Mouse (Mus musculus) limb, embryonic 12.5 days (tissue): Measurements from ENCODE around the gene Klk1b22. TPM values are rescaled to one million over a fixed set of nuclear protein-coding genes. Genes with fewer than 3 reads are reported as not detected.
"Not testable (repeated sequence)": the region's sequence is repeated elsewhere in the genome, so short reads cannot be mapped to it uniquely, and the experiment has no call there.

ENCODE experiments used
- ATAC-seq: fragments of 200-750 bp; cut with Nextera tagmentation; 2 replicates; pipeline ENCODE4 v1.8.0; 2017; ENCODE audit warnings: low read depth, moderate TSS enrichment; ENCODE audit not compliant: insufficient number of reproducible peaks, insufficient read depth, low FRiP score, low TSS enrichment
- H3K27ac ChIP-seq: fragments of 300-500 bp; sonication (generic); 2 replicates; pipeline ENCODE4 v1.5.1; 2016; ENCODE audit warnings: mild to moderate bottlenecking, moderate library complexity
- H3K27me3 ChIP-seq: fragments of 300-500 bp; sonication (generic); 2 replicates; pipeline ENCODE4 v1.6.1; 2016; ENCODE audit warnings: mild to moderate bottlenecking, moderate library complexity
- H3K36me3 ChIP-seq: fragments of 300-500 bp; sonication (generic); 2 replicates; pipeline ENCODE4 v1.6.1; 2016; ENCODE audit warnings: mild to moderate bottlenecking, moderate library complexity
- H3K4me1 ChIP-seq: fragments of 300-500 bp; sonication (generic); replicated peaks from 2 replicates; pipeline ENCODE4 v1.6.1; 2016
- H3K4me2 ChIP-seq: fragments of 300-500 bp; sonication (generic); 2 replicates; pipeline ENCODE4 v1.6.1; 2016; ENCODE audit warnings: mild to moderate bottlenecking, moderate library complexity
- H3K4me3 ChIP-seq: fragments of 300-500 bp; sonication (generic); replicated peaks from 2 replicates; pipeline ENCODE4 v1.5.1; 2016; ENCODE audit warnings: mild to moderate bottlenecking
- H3K9ac ChIP-seq: fragments of 300-500 bp; sonication (generic); replicated peaks from 2 replicates; pipeline ENCODE4 v1.6.1; 2016; ENCODE audit warnings: mild to moderate bottlenecking, moderate library complexity
- H3K9me3 ChIP-seq: fragments of 300-500 bp; sonication (generic); 2 replicates; pipeline ENCODE4 v1.6.1; 2016; ENCODE audit warnings: mild to moderate bottlenecking, moderate library complexity
- WGBS: fragments of 180-500 bp; shearing (Covaris S2); methylation state at CpG from one replicate; pipeline ENCODE4 v1.1.7; 2016; 5-methylcytosine and 5-hydroxymethylcytosine counted together
- polyA plus RNA-seq: library from polyadenylated mRNA; unstranded; fragments of >200 nt; fragmentation: Nextera tagmentation; extraction: Ambion mirVana; gene quantifications from 2 replicates; pipeline ENCODE4 v1.2.1, GENCODE M21; 2016

Klk1b22 gene
- polyA plus RNA-seq: not detected in 2 replicates

DNA sequence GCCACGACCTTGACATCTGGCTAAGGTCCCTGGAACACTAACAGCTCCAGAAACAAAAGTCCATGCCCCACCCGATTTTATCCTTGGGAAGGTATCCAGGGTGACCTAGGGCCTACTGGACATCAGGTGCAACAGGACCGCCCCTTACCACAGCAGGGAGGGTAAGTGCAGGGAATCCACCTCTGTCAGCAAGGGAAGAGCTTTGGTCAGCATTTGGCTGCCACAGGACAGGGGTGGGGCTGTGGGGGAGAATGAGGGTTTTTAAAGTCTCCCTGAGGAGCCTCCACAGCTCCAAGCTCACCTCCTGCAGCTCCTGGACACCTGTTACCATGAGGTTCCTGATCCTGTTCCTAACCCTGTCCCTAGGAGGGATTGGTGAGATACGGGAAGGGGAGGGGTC lies at the start of gene Klk1b22:
Klk1b22 (plus strand) TSS at position 301 of the 400 bp plus-strand sequence.
- ATAC-seq: no peak
- WGBS: 65% methylated on average over 4 of the region's 4 CpGs
- no peaks in the 10 kb centered on the region for H3K36me3 ChIP-seq
- no peak within 1 kb of the TSS for H3K27ac ChIP-seq
- H3K4me3 ChIP-seq: no peak within 1 kb of the TSS
- H3K27me3 ChIP-seq: no peaks in the 10 kb centered on the region
- H3K4me1 ChIP-seq: no peaks in the 10 kb centered on the region
- no peak within 1 kb of the TSS for H3K4me2 ChIP-seq
- no peak within 1 kb of the TSS for H3K9ac ChIP-seq
- no peaks in the 10 kb centered on the region for H3K9me3 ChIP-seq

DNA sequence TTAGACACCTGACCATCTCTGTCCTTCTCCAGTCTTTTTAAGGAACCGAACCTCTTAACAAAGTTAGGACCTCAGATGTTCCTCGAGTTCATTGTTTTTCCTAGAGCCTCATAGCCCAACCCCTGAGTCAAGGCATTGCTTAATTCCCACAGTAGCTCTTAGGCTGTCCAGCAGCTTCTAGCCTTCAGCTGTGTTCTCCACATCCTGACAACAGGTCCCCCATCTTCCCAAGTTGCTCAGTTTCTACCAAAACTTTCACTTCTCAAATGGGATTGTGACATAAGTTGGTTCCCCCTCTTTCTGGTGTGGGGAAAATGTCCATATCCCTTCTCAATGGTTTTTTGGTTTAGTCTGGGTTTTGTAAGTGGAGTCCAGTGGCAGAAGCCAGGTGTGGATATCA lies 40.4 kb upstream of the Klk1b22 start:
- H3K27ac ChIP-seq: no peak overlapping the region
- no peak overlapping the region for H3K4me3 ChIP-seq
- H3K9ac ChIP-seq: no peak overlapping the region
- H3K9me3 ChIP-seq: no peaks in the 10 kb centered on the region
- WGBS: 83% methylated on average over 2 of the region's 2 CpGs
- H3K27me3 ChIP-seq: no peaks in the 10 kb centered on the region
- H3K4me2 ChIP-seq: no peak overlapping the region
- no peak for ATAC-seq
- H3K4me1 ChIP-seq: no peaks in the 10 kb centered on the region
- H3K36me3 ChIP-seq: no peaks in the 10 kb centered on the region

DNA sequence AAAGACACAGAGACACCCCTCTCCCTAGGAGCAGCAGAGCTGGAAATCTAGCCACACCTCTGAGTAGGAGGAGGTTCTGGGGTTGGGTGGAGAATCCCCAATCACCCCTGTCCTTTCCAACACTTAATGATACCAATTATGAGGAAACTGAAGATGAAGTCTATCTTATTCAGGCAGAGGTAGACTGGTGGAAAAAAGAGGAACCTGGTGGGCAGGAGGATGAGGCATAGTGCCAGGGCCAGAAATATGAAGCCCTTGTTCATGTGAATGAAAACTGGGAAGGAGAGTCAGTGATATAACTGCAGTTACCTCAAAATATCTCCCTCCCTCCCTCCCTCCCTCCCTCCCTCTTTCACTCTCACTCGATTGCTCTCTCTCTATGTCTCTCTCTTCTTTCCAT lies 34.8 kb upstream of the Klk1b22 start:
- ATAC-seq: no peak
- Histone ChIP-seq H3K4me1 (no peaks in the 10 kb centered on the region), H3K9me3 (no peaks in the 10 kb centered on the region), H3K4me3 (no peak overlapping the region), H3K9ac (no peak overlapping the region), H3K4me2 (no peak overlapping the region), H3K27ac (no peak overlapping the region), H3K27me3 (no peaks in the 10 kb centered on the region), H3K36me3 (no peaks in the 10 kb centered on the region)
- WGBS: 33% methylated on average over 1 of the region's 1 CpGs

DNA sequence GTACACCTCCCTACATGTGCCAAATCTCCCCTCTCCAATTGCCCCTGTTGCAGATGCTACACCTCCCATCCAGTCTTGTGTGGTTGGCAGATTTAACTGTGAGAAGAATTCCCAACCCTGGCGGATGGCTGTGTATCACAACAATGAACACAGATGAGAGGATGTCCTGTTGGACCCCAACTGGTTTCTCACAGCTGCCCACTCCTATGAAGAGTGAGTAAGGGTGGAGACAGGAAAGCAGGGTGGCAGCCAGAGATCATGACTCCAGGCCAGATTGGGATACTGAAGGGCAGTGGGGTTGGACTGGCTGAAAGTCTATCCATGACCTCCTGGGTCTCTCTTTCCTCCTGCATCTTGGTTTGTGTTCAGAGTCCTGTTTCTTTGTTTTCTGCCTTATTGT lies 16.4 kb upstream of the Klk1b22 start:
- Histone ChIP-seq H3K36me3 (no peaks in the 10 kb centered on the region), H3K27me3 (no peaks in the 10 kb centered on the region), H3K4me2 (no peak overlapping the region), H3K9me3 (no peaks in the 10 kb centered on the region), H3K4me3 (no peak overlapping the region), H3K4me1 (no peaks in the 10 kb centered on the region), H3K9ac (no peak overlapping the region), H3K27ac (no peak overlapping the region)
- WGBS: 81% methylated on average over 1 of the region's 1 CpGs
- no peak for ATAC-seq

DNA sequence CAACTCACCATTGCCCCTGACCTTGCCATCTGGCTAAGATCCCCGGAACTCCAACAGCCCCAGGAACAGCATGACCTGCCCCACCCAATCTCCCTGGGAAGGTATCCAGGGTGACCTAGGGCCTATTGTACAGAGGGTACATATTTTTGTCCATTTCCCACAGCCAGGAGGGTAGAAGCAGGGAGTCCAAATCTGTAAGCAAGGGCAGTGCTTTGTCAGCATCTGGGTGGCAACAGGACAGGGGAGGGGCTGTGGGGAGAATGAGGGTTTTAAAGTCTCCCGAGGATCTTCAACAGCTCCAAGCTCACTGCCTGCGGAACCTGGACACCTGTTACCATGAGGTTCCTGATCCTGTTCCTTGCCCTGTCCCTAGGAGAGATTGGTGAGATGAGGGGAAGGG lies 10.4 kb upstream of the Klk1b22 start, which contains the start of gene Klk1b21:
Klk1b21 (plus strand) TSS at position 301 of the 400 bp plus-strand sequence.
- H3K4me3 ChIP-seq, H3K9me3 ChIP-seq, H3K9ac ChIP-seq, H3K27me3 ChIP-seq, H3K4me1 ChIP-seq, H3K27ac ChIP-seq, H3K36me3 ChIP-seq, H3K4me2 ChIP-seq, ATAC-seq: not testable (repeated sequence)
- 72% methylated on average over 3 of the region's 3 CpGs for WGBS

DNA sequence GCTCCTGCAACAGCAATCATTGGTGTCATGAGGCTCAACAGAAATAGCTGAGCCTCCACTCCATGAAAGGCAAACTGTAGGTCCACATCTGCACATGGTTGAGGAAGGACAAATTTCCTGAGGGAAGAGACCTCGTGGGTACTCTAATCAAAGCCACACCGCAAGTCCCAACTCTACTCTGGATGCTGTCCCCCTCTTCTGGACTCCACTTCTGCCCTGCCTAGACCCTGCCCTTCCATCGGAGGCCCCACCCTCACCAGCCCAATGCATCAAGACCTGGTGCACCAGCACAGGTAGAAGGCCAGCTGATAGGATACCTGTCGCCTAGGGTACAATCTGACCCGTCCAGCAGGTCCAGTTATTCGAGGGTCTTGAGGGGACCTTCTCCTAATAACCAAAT lies 11.0 kb downstream of the Klk1b22 start:
- H3K27ac ChIP-seq: no peak overlapping the region
- H3K9ac ChIP-seq: no peak overlapping the region
- H3K27me3 ChIP-seq: no peaks in the 10 kb centered on the region
- WGBS: 88% methylated on average over 6 of the region's 6 CpGs
- H3K4me1 ChIP-seq: no peaks in the 10 kb centered on the region
- H3K36me3 ChIP-seq: no peaks in the 10 kb centered on the region
- no peaks in the 10 kb centered on the region for H3K9me3 ChIP-seq
- H3K4me3 ChIP-seq: no peak overlapping the region
- H3K4me2 ChIP-seq: no peak overlapping the region
- no peak for ATAC-seq

DNA sequence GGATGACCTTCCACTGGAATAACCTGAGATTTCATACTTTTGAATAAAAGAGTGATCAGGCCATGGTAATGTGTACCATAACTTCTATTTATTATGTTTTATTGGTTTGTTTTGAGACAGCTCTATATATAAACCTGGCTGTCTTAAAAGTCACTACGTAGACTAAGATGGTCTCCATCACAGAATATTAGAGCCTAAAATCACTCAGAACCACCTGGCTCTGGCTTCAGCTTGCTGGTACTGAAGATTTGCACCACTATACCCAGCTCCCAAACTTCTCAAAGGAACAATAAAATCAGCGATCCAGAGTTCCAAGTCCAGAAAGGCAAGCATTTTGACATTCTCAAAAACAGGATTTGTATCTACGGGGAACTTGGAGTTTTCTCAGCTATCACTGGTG lies 24.0 kb downstream of the Klk1b22 start, which contains the start of gene Klk1b16:
Klk1b16 (plus strand) TSS at position 301 of the 400 bp plus-strand sequence.
- Histone ChIP-seq H3K9ac (no peak within 1 kb of the TSS), H3K9me3 (no peaks in the 10 kb centered on the region), H3K27me3 (no peaks in the 10 kb centered on the region), H3K36me3 (no peaks in the 10 kb centered on the region), H3K4me1 (no peaks in the 10 kb centered on the region), H3K27ac (no peak within 1 kb of the TSS), H3K4me3 (no peak within 1 kb of the TSS), H3K4me2 (no peak within 1 kb of the TSS)
- ATAC-seq: no peak
- WGBS: 93% methylated on average over 3 of the region's 3 CpGs

Other genes starting within 250 kb of the Klk1b22 start
- gene Klk4, start 231.5 kb upstream of the Klk1b22 start, polyA plus RNA-seq: 0.23 TPM in 1 of 2 replicates, not detected in the other
- gene Klk15, start 178.9 kb upstream of the Klk1b22 start, polyA plus RNA-seq: not detected in 2 replicates
- gene Klk1b8, start 162.0 kb upstream of the Klk1b22 start, polyA plus RNA-seq: not detected in 2 replicates
- not detected in 2 replicates for gene Klk1b1, start 145.9 kb upstream of the Klk1b22 start, polyA plus RNA-seq
- gene Klk1b9, start 136.6 kb upstream of the Klk1b22 start, polyA plus RNA-seq: not detected in 2 replicates
- gene Klk1b11, start 116.8 kb upstream of the Klk1b22 start, polyA plus RNA-seq: not detected in 2 replicates
- not detected in 2 replicates for gene Klk1b26, start 100.5 kb upstream of the Klk1b22 start, polyA plus RNA-seq
- gene Klk1b27, start 60.4 kb upstream of the Klk1b22 start, polyA plus RNA-seq: not detected in 2 replicates
- gene Klk1b21, start 10.3 kb upstream of the Klk1b22 start, polyA plus RNA-seq: not detected in 2 replicates
- not detected in 2 replicates for gene Klk1b16, start 24.1 kb downstream of the Klk1b22 start, polyA plus RNA-seq
- gene Klk1b24, start 75.6 kb downstream of the Klk1b22 start, polyA plus RNA-seq: not detected in 2 replicates
- not detected in 2 replicates for gene Klk1b3, start 85.5 kb downstream of the Klk1b22 start, polyA plus RNA-seq
- gene Klk1b4, start 94.8 kb downstream of the Klk1b22 start, polyA plus RNA-seq: not detected in 2 replicates
- gene Klk1b5, start 103.3 kb downstream of the Klk1b22 start, polyA plus RNA-seq: not detected in 2 replicates
- gene Klk1, start 112.7 kb downstream of the Klk1b22 start, polyA plus RNA-seq: not detected in 2 replicates
- 0.14 TPM in 1 of 2 replicates, not detected in the other for gene Gm36864, start 123.5 kb downstream of the Klk1b22 start, polyA plus RNA-seq
- 0.76 and 0.87 TPM in 2 replicates for gene 1700028J19Rik, start 134.0 kb downstream of the Klk1b22 start, polyA plus RNA-seq
- gene 2410002F23Rik, start 134.0 kb downstream of the Klk1b22 start, polyA plus RNA-seq: 209 and 214 TPM in 2 replicates
- gene Acp4, start 144.7 kb downstream of the Klk1b22 start, polyA plus RNA-seq: 0.28 TPM in 1 of 2 replicates, not detected in the other
- gene Gm15517, start 148.8 kb downstream of the Klk1b22 start, polyA plus RNA-seq: not detected in 2 replicates
- 2.0 and 2.2 TPM in 2 replicates for gene Clec11a, start 194.2 kb downstream of the Klk1b22 start, polyA plus RNA-seq
- gene Shank1, start 197.6 kb downstream of the Klk1b22 start, polyA plus RNA-seq: 1.2 and 1.3 TPM in 2 replicates